Mouse (Mus musculus): Measurements from ENCODE around the gene Dnttip2.

- TF ChIP-seq ZNF384 (IDR thresholded peaks at IDR 0.05; ENCODE audit: low read depth, low read length): no peak
- TF ChIP-seq MAFK (IDR thresholded peaks at IDR 0.05; ENCODE audit: insufficient read depth, low read depth, low read length): no peak
- no peak for TF ChIP-seq HCFC1 (IDR thresholded peaks at IDR 0.05; ENCODE audit: borderline replicate concordance, insufficient read depth, low read length)
- TF ChIP-seq ZC3H11A (IDR thresholded peaks at IDR 0.05; ENCODE audit: borderline replicate concordance, low read depth, low read length): no peak
Measured at GRCm38 (mm10) chr3:122275111-122275510, 923 bp downstream of the Dnttip2 start.

All from ES-E14 (cell line).